Mouse (Mus musculus) heart, postnatal 4 days (tissue): Measurements from ENCODE around the gene Gm3182. TPM values are rescaled to one million over a fixed set of nuclear protein-coding genes. Genes with fewer than 3 reads are reported as not detected.
"Not testable (repeated sequence)": the region's sequence is repeated elsewhere in the genome, so short reads cannot be mapped to it uniquely, and the experiment has no call there.

Experiments used
- DNase-seq: peaks from one replicate; pipeline ENCODE4 v3.0.0; 2021
- total RNA-seq, 2 experiments: library from RNA; stranded (reverse); gene quantifications; 2 replicates each; pipeline ENCODE4 v1.2.3; 2021

Gm3182 gene
- total RNA-seq = not detected

GRCm38 (mm10) chr14:4481445-4481844 lies at the start of gene Gm3182:
Gene Gm3182, plus strand, starts transcription at chr14:4481745.
- not testable (repeated sequence) for DNase-seq

- not testable (repeated sequence) for DNase-seq
These were observed 17.9 kb downstream of the Gm3182 start for GRCm38 (mm10) chr14:4499425-4499824.

Other genes starting within 250 kb of the Gm3182 start
- gene Gm3138, start 232.1 kb upstream of the Gm3182 start, total RNA-seq = not detected
- not detected for gene Gm3149, start 164.5 kb upstream of the Gm3182 start, total RNA-seq
- gene 2610042L04Rik, start 147.0 kb upstream of the Gm3182 start, total RNA-seq = under 1 TPM; 0.14 to 0.50 TPM
- not detected for gene Gm3159, start 84.2 kb upstream of the Gm3182 start, total RNA-seq
- under 1 TPM; 0.70 to 0.79 TPM for gene Gm3164, start 66.3 kb upstream of the Gm3182 start, total RNA-seq
- not detected for gene Gm3173, start 50.8 kb upstream of the Gm3182 start, total RNA-seq
- not detected for gene Gm3047, start 73.7 kb downstream of the Gm3182 start, total RNA-seq
- under 1 TPM in 1 of 2 experiments, not detected in 1; 0.21 TPM for gene Gm8159, start 150.6 kb downstream of the Gm3182 start, total RNA-seq
- gene Gm3239, start 182.4 kb downstream of the Gm3182 start, total RNA-seq = not detected
- not detected for gene Gm7876, start 227.5 kb downstream of the Gm3182 start, total RNA-seq
- gene Gm3252, start 245.0 kb downstream of the Gm3182 start, total RNA-seq = under 1 TPM; 0.17 to 0.23 TPM